Mouse (Mus musculus) embryonic facial prominence, embryonic 15.5 days (tissue): ENCODE results near the gene Caprin1. TPM values are rescaled to one million over a fixed set of nuclear protein-coding genes. Genes with fewer than 3 reads are reported as not detected.

Experiments
- ATAC-seq: fragments of 200-750 bp; cut with Nextera tagmentation; 2 replicates; pipeline ENCODE4 v1.8.0; 2017; ENCODE audit warnings: low read depth, moderate TSS enrichment; ENCODE audit not compliant: insufficient number of reproducible peaks, low FRiP score, low TSS enrichment
- H3K27ac ChIP-seq: fragments of 300-500 bp; sonication (generic); replicated peaks from 2 replicates; pipeline ENCODE4 v1.5.1; 2015; ENCODE audit warnings: mild to moderate bottlenecking, inconsistent platforms
- H3K27me3 ChIP-seq: fragments of 300-500 bp; sonication (generic); 2 replicates; pipeline ENCODE4 v1.6.1; 2015; ENCODE audit warnings: inconsistent platforms
- H3K36me3 ChIP-seq: fragments of 300-500 bp; sonication (generic); 2 replicates; pipeline ENCODE4 v1.6.1; 2015; ENCODE audit warnings: mild to moderate bottlenecking, inconsistent platforms
- H3K4me1 ChIP-seq: fragments of 300-500 bp; sonication (generic); 2 replicates; pipeline ENCODE4 v1.6.1; 2015; ENCODE audit warnings: inconsistent platforms
- H3K4me2 ChIP-seq: fragments of 300-500 bp; sonication (generic); replicated peaks from 2 replicates; pipeline ENCODE4 v1.6.1; 2015; ENCODE audit warnings: mild to moderate bottlenecking, inconsistent platforms
- H3K4me3 ChIP-seq: fragments of 300-500 bp; sonication (generic); replicated peaks from 2 replicates; pipeline ENCODE4 v1.5.1; 2015; ENCODE audit warnings: mild to moderate bottlenecking, inconsistent platforms
- H3K9ac ChIP-seq: fragments of 300-500 bp; sonication (generic); 2 replicates; pipeline ENCODE4 v1.6.1; 2015; ENCODE audit warnings: inconsistent platforms
- H3K9me3 ChIP-seq: fragments of 300-500 bp; sonication (generic); replicated peaks from 2 replicates; pipeline ENCODE4 v1.6.1; 2016; ENCODE audit warnings: inconsistent platforms
- WGBS: fragments of 180-500 bp; shearing (Covaris S2); methylation state at CpG from one replicate; pipeline ENCODE4 v1.1.7; 2015; 5-methylcytosine and 5-hydroxymethylcytosine counted together
- microRNA-seq: library from miRNA; unstranded; fragments of <30 nt; microRNA quantifications from one replicate; pipeline ENCODE4, GENCODE M21; 2016; ENCODE audit warnings: borderline number of aligned reads
- polyA plus RNA-seq: library from polyadenylated mRNA; unstranded; fragments of >200 nt; fragmentation: Nextera tagmentation; extraction: Ambion mirVana; gene quantifications from 2 replicates; pipeline ENCODE4 v1.2.1, GENCODE M21; 2015

Caprin1 gene
- polyA plus RNA-seq, 1 experiment from 2014 or later: 248 TPM

- no peak overlapping the region for H3K4me3 ChIP-seq
- H3K4me1 ChIP-seq: no peaks in the 10 kb centered on the region
- no peaks in the 10 kb centered on the region for H3K27me3 ChIP-seq
- peaks cover 82% of the 10 kb centered on the region for H3K36me3 ChIP-seq
- no peak overlapping the region for H3K27ac ChIP-seq
- 91% methylated on average over 2 of the region's 2 CpGs for WGBS
- H3K9me3 ChIP-seq: no peaks in the 10 kb centered on the region
- no peak overlapping the region for H3K4me2 ChIP-seq
- no peak for ATAC-seq
- no peak overlapping the region for H3K9ac ChIP-seq
Measured at GRCm38 (mm10) chr2:103724521-103724920, 72.9 kb downstream of the Caprin1 start.

DNA sequence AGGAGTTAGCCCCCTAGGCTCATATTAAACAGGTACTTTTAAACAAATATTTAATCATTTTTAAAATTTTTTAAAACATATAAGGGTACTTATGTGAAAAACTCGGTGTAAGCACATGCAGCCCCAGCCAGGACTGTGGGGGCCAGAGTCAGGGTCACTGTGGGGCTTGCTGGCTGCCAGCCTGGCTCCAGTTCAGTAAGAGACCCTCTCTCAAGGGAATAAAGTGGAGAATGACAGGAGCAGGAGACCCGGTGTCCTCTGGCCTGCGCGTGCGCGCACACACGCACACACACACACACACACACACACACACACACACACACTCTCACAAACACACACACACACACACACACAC lies 78.2 kb downstream of the Caprin1 start:
- Histone ChIP-seq H3K4me3 (no peak overlapping the region), H3K27me3 (no peaks in the 10 kb centered on the region), H3K27ac (no peak overlapping the region), H3K36me3 (peaks cover 79% of the 10 kb centered on the region), H3K9me3 (no peaks in the 10 kb centered on the region), H3K4me2 (no peak overlapping the region), H3K4me1 (no peaks in the 10 kb centered on the region), H3K9ac (no peak overlapping the region)
- WGBS: 87% methylated on average over 7 of the region's 7 CpGs
- ATAC-seq: no peak

DNA sequence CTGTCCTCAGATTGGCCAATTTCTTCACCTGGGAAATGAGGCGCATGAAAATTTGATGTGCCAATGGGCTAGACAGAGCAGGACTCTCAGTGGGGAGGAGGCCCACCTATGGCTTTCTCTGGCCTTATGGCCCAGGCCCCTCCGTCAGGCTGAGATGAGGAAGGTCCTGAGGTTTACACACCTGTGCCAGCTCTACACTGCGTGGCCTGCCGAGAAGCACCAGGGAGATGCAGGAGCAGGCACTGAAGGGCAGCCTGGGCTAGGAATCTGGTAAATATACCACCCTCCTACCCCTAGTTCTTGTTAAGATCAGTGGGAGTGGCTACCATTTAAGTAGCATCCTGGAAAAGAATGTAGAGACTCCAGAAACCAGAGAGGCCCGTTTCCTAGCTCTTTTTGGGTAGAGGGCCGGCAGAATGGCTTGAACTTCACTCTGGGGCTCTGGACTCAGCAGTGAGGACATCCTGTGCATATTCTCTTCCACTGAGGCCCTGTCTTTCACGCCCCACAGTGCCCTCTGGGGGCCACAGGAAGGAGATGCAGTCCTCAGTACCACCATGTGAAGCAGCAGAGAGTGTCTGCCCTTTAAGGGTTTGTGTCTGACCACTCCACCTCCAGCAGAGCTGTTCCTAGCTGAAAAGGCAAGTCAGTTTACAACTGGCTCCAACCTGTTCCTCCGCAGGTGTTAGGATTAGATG lies 78.7 kb downstream of the Caprin1 start:
- Histone ChIP-seq H3K36me3 (peaks cover 77% of the 10 kb centered on the region), H3K9ac (no peak overlapping the region), H3K27ac (no peak overlapping the region), H3K27me3 (no peaks in the 10 kb centered on the region), H3K4me2 (no peak overlapping the region), H3K9me3 (no peaks in the 10 kb centered on the region), H3K4me3 (no peak overlapping the region), H3K4me1 (no peaks in the 10 kb centered on the region)
- WGBS: 54% methylated on average over 8 of the region's 8 CpGs
- no peak for ATAC-seq

- no peaks in the 10 kb centered on the region for H3K27me3 ChIP-seq
- no peak overlapping the region for H3K4me2 ChIP-seq
- no peak overlapping the region for H3K9ac ChIP-seq
- H3K36me3 ChIP-seq: peaks cover 67% of the 10 kb centered on the region
- H3K27ac ChIP-seq: no peak overlapping the region
- WGBS: 63% methylated on average over 4 of the region's 4 CpGs
- no peak overlapping the region for H3K4me3 ChIP-seq
- H3K4me1 ChIP-seq: no peaks in the 10 kb centered on the region
- H3K9me3 ChIP-seq: no peaks in the 10 kb centered on the region
- no peak for ATAC-seq
Measured at GRCm38 (mm10) chr2:103714412-103714811, 83.0 kb downstream of the Caprin1 start.

DNA sequence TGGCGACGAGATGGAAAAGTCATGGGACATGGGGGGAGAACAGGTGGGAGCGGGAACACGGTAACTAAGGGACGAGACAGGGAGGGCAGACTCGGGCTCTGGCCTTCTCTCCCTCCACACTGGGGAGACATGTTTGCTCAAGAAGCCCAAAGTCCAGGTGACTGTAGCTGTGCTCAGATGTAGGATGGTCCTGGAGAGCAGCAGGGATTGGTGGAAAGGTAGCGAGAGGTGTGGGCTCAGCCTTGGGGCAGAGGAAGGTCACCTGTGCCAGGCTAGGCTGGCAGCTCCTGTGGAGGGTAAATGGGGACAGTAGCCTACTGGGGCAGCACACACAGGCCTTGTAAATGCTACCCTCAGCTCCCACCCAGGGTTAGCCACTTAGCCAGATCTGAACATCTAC lies 83.6 kb downstream of the Caprin1 start:
- no peak for ATAC-seq
- Histone ChIP-seq H3K27ac (no peak overlapping the region), H3K27me3 (no peaks in the 10 kb centered on the region), H3K9me3 (no peaks in the 10 kb centered on the region), H3K4me3 (no peak overlapping the region), H3K36me3 (peaks cover 72% of the 10 kb centered on the region), H3K4me1 (no peaks in the 10 kb centered on the region), H3K9ac (no peak overlapping the region), H3K4me2 (no peak overlapping the region)
- 84% methylated on average over 7 of the region's 7 CpGs for whole genome bisulfite sequencing

Small RNA genes lying within 50 kb of the gene (microRNA-seq; reads per million reads assigned to microRNA genes)
- gene Gm22757: not detected
- not detected for gene Gm22761

Other genes with a start within 250 kb of the Caprin1 start
- gene Abtb2, start 231.3 kb downstream of the Caprin1 start, polyA plus RNA-seq: 13.8 and 16.5 TPM in 2 replicates
- 23.8 and 24.5 TPM in 2 replicates for gene Nat10, start 36.4 kb downstream of the Caprin1 start, polyA plus RNA-seq
- gene Lmo2, start 160.3 kb upstream of the Caprin1 start, polyA plus RNA-seq: 18.6 and 20.8 TPM in 2 replicates
- gene Fbxo3, start 230.1 kb upstream of the Caprin1 start, polyA plus RNA-seq: 51.3 and 53.8 TPM in 2 replicates
- gene 4931422A03Rik, start 230.7 kb upstream of the Caprin1 start, polyA plus RNA-seq: 2.4 and 2.7 TPM in 2 replicates